Mouse (Mus musculus): ENCODE data around the gene Cmip. TPM values are rescaled to one million over a fixed set of nuclear protein-coding genes. Genes with fewer than 3 reads are reported as not detected.

Gene Cmip
- total and polyA plus RNA-seq, 3 experiments: 17.0 to 71.8 TPM; not detected in 1

DNA sequence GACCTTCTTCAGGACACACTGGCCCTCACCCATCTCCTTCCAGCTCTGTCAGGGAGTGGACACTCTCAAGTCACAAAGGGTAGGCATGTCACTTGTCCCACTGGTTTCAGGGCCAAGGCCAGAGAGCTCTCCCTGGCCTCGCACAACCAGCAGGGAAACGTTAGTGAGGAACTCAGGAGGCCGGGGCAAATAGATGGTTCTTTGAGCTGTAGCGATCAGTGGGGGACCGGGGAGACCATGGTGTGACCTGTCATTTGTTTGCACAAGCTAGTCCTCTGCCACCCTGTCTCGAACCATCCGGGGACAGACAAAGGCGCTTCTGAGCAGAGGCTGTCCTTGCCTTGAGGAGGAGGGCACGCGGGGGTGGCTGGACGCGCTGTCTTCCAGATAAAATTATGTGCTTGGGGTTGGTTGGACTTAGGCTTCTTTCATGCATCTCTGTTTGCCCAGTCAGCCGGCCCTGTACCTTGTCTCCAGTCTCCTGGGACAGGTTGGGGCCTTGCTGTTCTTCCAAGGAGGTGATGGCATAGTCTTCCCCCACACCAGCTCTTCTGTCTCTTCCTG is 99.3 kb downstream of the Cmip start:
- 0 out of 4 replicates have a peak, but pooled peaks cover 0 to 3% of the 10 kb centered on the region in 2 experiments for H3K4me1 ChIP-seq (ENCODE audit: control insufficient read depth in 1 of 2, insufficient read depth in 2 of 2, low read length in 2 of 2)
- peaks cover 0 to 1% of the 10 kb centered on the region in 2 experiments; a peak in 3 of 4 replicates for H3K36me3 ChIP-seq (ENCODE audit: control insufficient read depth in 1 of 2, insufficient read depth in 2 of 2, low read length in 2 of 2)
- TF ChIP-seq BHLHE40 (IDR thresholded peaks at IDR 0.05; ENCODE audit: borderline replicate concordance, low read depth, low read length): no peak
- TF ChIP-seq SMC3 (IDR thresholded peaks at IDR 0.05; ENCODE audit: low read depth, low read length): no peak
- no peak for TF ChIP-seq RAD21 (IDR thresholded peaks at IDR 0.05; ENCODE audit: low read depth, low read length)
- TF ChIP-seq MEF2A (IDR thresholded peaks at IDR 0.05; ENCODE audit: extremely low read depth, insufficient replicate concordance, low read depth, low read length, poor library complexity, severe bottlenecking): no peak
- TF ChIP-seq RCOR1 (IDR thresholded peaks at IDR 0.05; ENCODE audit: low read depth, low read length): no peak
- no peak for TF ChIP-seq POLR2AphosphoS5 (IDR thresholded peaks at IDR 0.05; ENCODE audit: borderline replicate concordance, low read depth, low read length)
- no peak for TF ChIP-seq SIN3A (IDR thresholded peaks at IDR 0.05; ENCODE audit: low read length)
- no peak for TF ChIP-seq ETS1 (IDR thresholded peaks at IDR 0.05; ENCODE audit: low read depth, low read length)
- TF ChIP-seq ZMIZ1 (IDR thresholded peaks at IDR 0.05; ENCODE audit: low read depth, low read length): no peak
- TF ChIP-seq TCF12 (IDR thresholded peaks at IDR 0.05; ENCODE audit: low read depth, low read length): no peak
- TF ChIP-seq POLR2AphosphoS2 (IDR thresholded peaks at IDR 0.05; ENCODE audit: low read length): no peak
- TF ChIP-seq TBP (IDR thresholded peaks at IDR 0.05; ENCODE audit: low read depth, low read length): no peak
- peaks cover 4% of the 10 kb centered on the region; the same call in 1 of the 2 replicates for H3K79me2 ChIP-seq (ENCODE audit: control insufficient read depth, insufficient read depth, low read length, poor library complexity)
- no peak overlapping the region for H3K27ac ChIP-seq (ENCODE audit: control insufficient read depth, low read depth, low read length)
- no peak for DNase-seq (ENCODE audit: low read depth, low spot score)
- no peak overlapping the region for H3K4me3 ChIP-seq (ENCODE audit: control insufficient read depth in 1 of 2, insufficient read depth in 1 of 2, low read depth in 2 of 2, low read length in 2 of 2)
- no peaks in the 10 kb centered on the region for H3K27me3 ChIP-seq (ENCODE audit: control insufficient read depth in 1 of 2, insufficient read depth in 2 of 2, low read length in 2 of 2)
- H3K9me3 ChIP-seq (replicated peaks; ENCODE audit: insufficient read depth, low read length): no peaks in the 10 kb centered on the region
- no peak overlapping the region for H3K9ac ChIP-seq (ENCODE audit: control insufficient read depth, low read depth, low read length, poor library complexity, severe bottlenecking)

DNA sequence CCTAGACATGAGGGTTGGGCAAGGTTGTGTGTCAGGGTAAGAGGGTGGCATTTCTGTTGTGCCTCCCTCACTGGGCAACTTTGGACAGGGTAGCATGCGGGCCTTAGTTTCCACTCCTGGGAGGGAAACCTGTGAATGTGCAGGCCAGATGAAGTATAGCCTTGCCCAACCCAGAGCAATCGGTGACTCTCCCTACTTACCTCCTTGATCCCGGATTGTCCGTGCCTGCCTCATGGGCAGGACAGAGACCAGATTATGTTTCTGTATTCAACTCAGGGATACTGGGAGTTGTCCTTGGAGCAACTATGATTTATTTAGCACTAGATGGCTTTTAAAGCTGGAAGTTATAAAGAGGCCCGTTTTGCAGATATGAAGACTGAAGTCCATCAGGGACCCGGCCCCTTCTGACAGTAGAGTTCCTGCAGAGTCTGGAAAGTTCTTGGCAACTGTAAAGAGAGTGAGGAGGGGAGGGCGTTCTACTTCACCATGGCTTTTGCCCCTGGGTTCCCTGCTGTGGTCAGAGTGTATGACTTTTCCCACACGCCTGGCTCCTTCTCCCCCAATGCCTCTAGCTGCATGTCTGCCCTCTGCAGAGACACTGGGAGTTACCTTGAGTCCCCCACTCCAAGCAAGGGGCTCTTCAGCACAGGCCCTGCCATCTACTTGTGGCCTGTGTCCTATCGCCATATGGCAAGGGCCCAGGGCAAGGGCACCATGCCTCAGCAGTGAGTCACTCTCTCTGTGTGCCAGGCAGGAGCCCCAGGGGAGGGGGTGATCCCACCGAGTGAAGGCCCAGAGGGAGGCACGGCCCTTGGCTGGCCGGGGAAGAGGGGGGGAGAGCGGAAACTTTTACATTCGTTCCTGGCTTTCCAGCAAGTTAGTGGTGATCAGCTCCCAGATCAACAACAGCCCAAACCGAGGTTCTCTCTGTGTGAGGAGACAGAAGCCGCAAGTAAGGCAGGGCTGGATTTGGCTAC is 100.9 kb downstream of the Cmip start:
- Histone ChIP-seq H3K9me3 (replicated peaks; ENCODE audit: insufficient read depth, low read length) (no peaks in the 10 kb centered on the region), H3K79me2 (ENCODE audit: control insufficient read depth, insufficient read depth, low read length, poor library complexity) (peaks cover 7% of the 10 kb centered on the region; the same call in 1 of the 2 replicates), H3K27ac (ENCODE audit: control insufficient read depth, low read depth, low read length) (no peak overlapping the region), H3K27me3 (ENCODE audit: control insufficient read depth in 1 of 2, insufficient read depth in 2 of 2, low read length in 2 of 2) (no peaks in the 10 kb centered on the region), H3K36me3 (ENCODE audit: control insufficient read depth in 1 of 2, insufficient read depth in 2 of 2, low read length in 2 of 2) (peaks cover 0 to 1% of the 10 kb centered on the region in 2 experiments; a peak in 3 of 4 replicates), H3K4me1 (ENCODE audit: control insufficient read depth in 1 of 2, insufficient read depth in 2 of 2, low read length in 2 of 2) (0 out of 4 replicates have a peak, but pooled peaks cover 0 to 3% of the 10 kb centered on the region in 2 experiments), H3K9ac (ENCODE audit: control insufficient read depth, low read depth, low read length, poor library complexity, severe bottlenecking) (no peak overlapping the region), H3K4me3 (ENCODE audit: control insufficient read depth in 1 of 2, insufficient read depth in 1 of 2, low read depth in 2 of 2, low read length in 2 of 2) (no peak overlapping the region)
- DNase-seq (ENCODE audit: low read depth, low spot score): no peak
- no peak for TF ChIP-seq POLR2AphosphoS5 (IDR thresholded peaks at IDR 0.05; ENCODE audit: borderline replicate concordance, low read depth, low read length)

All from MEL (cell line).